Mouse (Mus musculus) stomach, embryonic 14.5 days (tissue): ENCODE data around the gene Shmt2. TPM values are rescaled to one million over a fixed set of nuclear protein-coding genes. Genes with fewer than 3 reads are reported as not detected.

ENCODE experiments used
- ATAC-seq: fragments of 200-750 bp; cut with Nextera tagmentation; 2 replicates; pipeline ENCODE4 v1.8.0; 2017; ENCODE audit warnings: low read depth, moderate TSS enrichment; ENCODE audit not compliant: insufficient number of reproducible peaks, insufficient read depth, low FRiP score
- H3K27ac ChIP-seq: fragments of 300-500 bp; sonication (generic); 2 replicates; pipeline ENCODE4 v1.5.1; 2014; ENCODE audit warnings: mild to moderate bottlenecking, low read length, moderate library complexity, mixed read lengths
- H3K27me3 ChIP-seq: fragments of 300-500 bp; sonication (generic); 2 replicates; pipeline ENCODE4 v1.6.1; 2014; ENCODE audit warnings: low read length, control low read depth, mixed read lengths; ENCODE audit not compliant: control insufficient read depth, insufficient read depth
- H3K36me3 ChIP-seq: fragments of 300-500 bp; sonication (generic); 2 replicates; pipeline ENCODE4 v1.6.1; 2014; ENCODE audit warnings: mild to moderate bottlenecking, control low read depth, low read length, moderate library complexity, mixed read lengths; ENCODE audit not compliant: control insufficient read depth, insufficient read depth
- H3K4me1 ChIP-seq: fragments of 300-500 bp; sonication (generic); 2 replicates; pipeline ENCODE4 v1.6.1; 2014; ENCODE audit warnings: low read length, control low read depth, mixed read lengths; ENCODE audit not compliant: control insufficient read depth, insufficient read depth
- H3K4me2 ChIP-seq: fragments of 300-500 bp; sonication (generic); replicated peaks from 2 replicates; pipeline ENCODE4 v1.6.1; 2014; ENCODE audit warnings: low read depth, low read length, control low read depth
- H3K4me3 ChIP-seq: fragments of 300-500 bp; sonication (generic); 2 replicates; pipeline ENCODE4 v1.5.1; 2014; ENCODE audit warnings: low read depth, low read length, control low read depth
- H3K9ac ChIP-seq: fragments of 300-500 bp; sonication (generic); replicated peaks from 2 replicates; pipeline ENCODE4 v1.6.1; 2014; ENCODE audit warnings: low read depth, mild to moderate bottlenecking, control low read depth, low read length, moderate library complexity, mixed read lengths
- H3K9me3 ChIP-seq: fragments of 300-500 bp; sonication (generic); 2 replicates; pipeline ENCODE4 v1.6.1; 2016; ENCODE audit warnings: low read depth, low read length, control low read depth; ENCODE audit not compliant: control insufficient read depth
- WGBS: fragments of 180-500 bp; shearing (Covaris S2); extraction: QIAGEN DNeasy Blood & Tissue Kit; methylation state at CpG from one replicate; pipeline ENCODE4 v1.1.7; 2014; 5-methylcytosine and 5-hydroxymethylcytosine counted together
- polyA plus RNA-seq: library from polyadenylated mRNA; unstranded; fragments of >200 nt; fragmentation: Nextera tagmentation; extraction: Ambion mirVana; gene quantifications from 2 replicates; pipeline ENCODE4 v1.2.1, GENCODE M21; 2014

The Shmt2 gene
- polyA plus RNA-seq, 1 experiment from 2014 or later, result 107 TPM

GRCm38 (mm10) chr10:127557397-127557796 is 35.2 kb upstream of the Shmt2 start:
- Histone ChIP-seq H3K4me2 (no peak overlapping the region), H3K27ac (no peak overlapping the region), H3K4me3 (no peak overlapping the region), H3K36me3 (peaks cover 88% of the 10 kb centered on the region), H3K4me1 (no peaks in the 10 kb centered on the region), H3K9ac (no peak overlapping the region), H3K27me3 (no peaks in the 10 kb centered on the region), H3K9me3 (no peaks in the 10 kb centered on the region)
- WGBS, result 86% methylated on average over 13 of the region's 13 CpGs
- ATAC-seq, result no peak

DNA sequence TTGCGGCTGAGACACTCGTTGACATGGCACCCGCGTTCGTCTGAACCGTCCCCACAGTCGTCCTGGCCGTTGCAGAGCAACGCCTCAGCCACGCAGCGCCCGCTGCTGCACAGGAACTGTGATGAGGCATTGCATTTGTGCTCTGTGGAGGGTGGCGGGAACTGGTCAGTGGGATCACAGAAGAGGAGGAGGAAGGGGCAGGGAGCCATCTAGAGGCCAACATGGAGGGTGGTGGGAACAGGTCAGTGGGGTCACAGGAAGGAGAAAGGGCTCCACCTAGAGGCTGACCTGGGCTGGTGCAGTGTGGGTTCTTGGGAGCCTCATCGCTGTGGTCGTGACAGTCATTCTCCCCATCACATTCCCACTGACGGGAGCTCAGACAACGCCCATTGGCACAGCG is 33.5 kb upstream of the Shmt2 start:
- no peaks in the 10 kb centered on the region for H3K9me3 ChIP-seq
- no peak overlapping the region for H3K4me3 ChIP-seq
- no peak for ATAC-seq
- no peaks in the 10 kb centered on the region for H3K27me3 ChIP-seq
- no peak overlapping the region for H3K27ac ChIP-seq
- no peak overlapping the region for H3K4me2 ChIP-seq
- H3K9ac ChIP-seq, result no peak overlapping the region
- 78% methylated on average over 18 of the region's 18 CpGs for WGBS
- peaks cover 95% of the 10 kb centered on the region for H3K36me3 ChIP-seq
- H3K4me1 ChIP-seq, result no peaks in the 10 kb centered on the region

- Histone ChIP-seq H3K4me1 (no peaks in the 10 kb centered on the region), H3K36me3 (peaks cover 84% of the 10 kb centered on the region), H3K4me3 (no peak overlapping the region), H3K9me3 (no peaks in the 10 kb centered on the region), H3K27ac (no peak overlapping the region), H3K4me2 (no peak overlapping the region), H3K9ac (no peak overlapping the region), H3K27me3 (no peaks in the 10 kb centered on the region)
- no peak for ATAC-seq
- 91% methylated on average over 17 of the region's 17 CpGs for whole genome bisulfite sequencing
Observed at GRCm38 (mm10) chr10:127549892-127550291, 27.6 kb upstream of the Shmt2 start.

DNA sequence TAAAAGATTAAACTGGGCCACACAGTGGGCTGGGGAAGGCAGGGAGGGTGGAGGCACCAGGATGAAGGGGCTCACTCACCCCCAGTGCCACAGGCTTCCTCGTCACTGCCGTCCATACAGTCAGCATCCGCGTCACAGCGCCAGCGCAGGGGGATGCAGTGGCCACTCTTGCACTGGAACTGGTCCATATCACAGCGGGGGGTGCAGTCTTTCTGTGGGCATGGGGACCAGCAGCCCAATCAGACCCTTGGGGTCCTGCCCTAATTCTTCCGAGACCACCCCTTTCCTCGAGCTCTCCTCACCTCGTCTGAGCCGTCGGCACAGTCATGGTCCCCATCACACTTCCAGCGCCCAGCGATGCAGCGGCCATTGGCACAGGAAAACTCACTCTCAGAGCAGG is 26.0 kb upstream of the Shmt2 start:
- ATAC-seq, result no peak
- WGBS, result 98% methylated on average over 15 of the region's 15 CpGs

DNA sequence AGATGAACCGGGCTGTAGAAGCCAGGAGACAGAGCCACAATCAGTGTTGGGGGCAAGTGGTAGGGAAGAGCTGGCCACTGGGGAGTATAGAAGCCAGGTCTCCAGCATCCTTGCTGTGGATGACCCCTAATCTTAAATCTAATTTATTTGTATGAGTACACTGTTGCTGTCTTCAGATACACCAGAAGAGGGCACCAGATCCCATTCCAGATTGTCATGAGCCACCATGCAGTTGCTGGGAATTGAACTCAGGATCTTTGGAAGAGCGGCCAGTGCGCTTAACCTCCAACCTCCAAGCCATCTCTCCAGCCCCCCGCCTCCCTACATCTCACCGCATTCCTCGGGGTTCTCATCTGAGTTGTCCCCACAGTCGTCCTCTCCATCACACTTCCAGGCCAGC is 24.3 kb upstream of the Shmt2 start:
- no peak overlapping the region for H3K4me2 ChIP-seq
- H3K9ac ChIP-seq, result no peak overlapping the region
- H3K27ac ChIP-seq, result no peak overlapping the region
- H3K36me3 ChIP-seq, result peaks cover 81% of the 10 kb centered on the region
- no peaks in the 10 kb centered on the region for H3K9me3 ChIP-seq
- ATAC-seq, result no peak
- WGBS, result 89% methylated on average over 7 of the region's 7 CpGs
- H3K27me3 ChIP-seq, result no peaks in the 10 kb centered on the region
- H3K4me3 ChIP-seq, result no peak overlapping the region
- no peaks in the 10 kb centered on the region for H3K4me1 ChIP-seq

More for the DNA sequence above, 26.0 kb upstream of the Shmt2 start:
- no peak overlapping the region for H3K9ac ChIP-seq
- H3K27ac ChIP-seq, result no peak overlapping the region
- H3K36me3 ChIP-seq, result peaks cover 81% of the 10 kb centered on the region
- H3K4me3 ChIP-seq, result no peak overlapping the region
- H3K4me1 ChIP-seq, result no peaks in the 10 kb centered on the region
- H3K4me2 ChIP-seq, result no peak overlapping the region
- no peaks in the 10 kb centered on the region for H3K9me3 ChIP-seq
- no peaks in the 10 kb centered on the region for H3K27me3 ChIP-seq

- Histone ChIP-seq H3K4me1 (no peaks in the 10 kb centered on the region), H3K27ac (no peak overlapping the region), H3K4me2 (no peak overlapping the region), H3K9me3 (no peaks in the 10 kb centered on the region), H3K36me3 (peaks cover 85% of the 10 kb centered on the region), H3K4me3 (no peak overlapping the region), H3K27me3 (no peaks in the 10 kb centered on the region), H3K9ac (no peak overlapping the region)
- ATAC-seq, result no peak
- 83% methylated on average over 20 of the region's 20 CpGs for WGBS
Observed at GRCm38 (mm10) chr10:127544375-127544774, 22.1 kb upstream of the Shmt2 start.

- no peaks in the 10 kb centered on the region for H3K4me1 ChIP-seq
- no peak overlapping the region for H3K27ac ChIP-seq
- no peaks in the 10 kb centered on the region for H3K9me3 ChIP-seq
- 67% methylated on average over 3 of the region's 3 CpGs for WGBS
- no peaks in the 10 kb centered on the region for H3K27me3 ChIP-seq
- H3K36me3 ChIP-seq, result peaks cover 86% of the 10 kb centered on the region
- no peak for ATAC-seq
- no peak overlapping the region for H3K9ac ChIP-seq
- no peak overlapping the region for H3K4me3 ChIP-seq
- no peak overlapping the region for H3K4me2 ChIP-seq
Observed at GRCm38 (mm10) chr10:127543916-127544315, 21.7 kb upstream of the Shmt2 start.

DNA sequence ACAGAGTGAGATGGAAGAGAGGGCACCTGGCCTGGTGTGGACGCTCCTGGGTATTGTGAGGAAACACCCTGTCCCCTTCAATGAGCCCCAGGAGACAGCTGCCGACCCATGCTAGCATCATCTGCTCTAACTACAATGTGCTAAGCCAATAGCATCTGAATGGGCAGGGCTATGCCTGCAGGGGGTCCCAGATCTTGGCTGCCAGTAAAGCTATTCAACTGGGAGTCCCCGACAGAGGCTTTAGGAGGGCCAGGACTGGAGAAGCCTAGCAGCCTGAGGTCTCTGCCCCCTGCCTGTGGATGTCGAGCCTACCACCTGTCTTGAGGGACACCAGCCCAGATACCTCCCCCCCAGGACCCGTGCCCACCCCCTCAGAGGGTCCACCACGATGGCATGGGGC is 20.5 kb upstream of the Shmt2 start:
- Histone ChIP-seq H3K4me3 (no peak overlapping the region), H3K9ac (no peak overlapping the region), H3K36me3 (peaks cover 86% of the 10 kb centered on the region), H3K9me3 (no peaks in the 10 kb centered on the region), H3K4me1 (no peaks in the 10 kb centered on the region), H3K4me2 (no peak overlapping the region), H3K27me3 (no peaks in the 10 kb centered on the region), H3K27ac (no peak overlapping the region)
- no peak for ATAC-seq
- 65% methylated on average over 6 of the region's 6 CpGs for WGBS

DNA sequence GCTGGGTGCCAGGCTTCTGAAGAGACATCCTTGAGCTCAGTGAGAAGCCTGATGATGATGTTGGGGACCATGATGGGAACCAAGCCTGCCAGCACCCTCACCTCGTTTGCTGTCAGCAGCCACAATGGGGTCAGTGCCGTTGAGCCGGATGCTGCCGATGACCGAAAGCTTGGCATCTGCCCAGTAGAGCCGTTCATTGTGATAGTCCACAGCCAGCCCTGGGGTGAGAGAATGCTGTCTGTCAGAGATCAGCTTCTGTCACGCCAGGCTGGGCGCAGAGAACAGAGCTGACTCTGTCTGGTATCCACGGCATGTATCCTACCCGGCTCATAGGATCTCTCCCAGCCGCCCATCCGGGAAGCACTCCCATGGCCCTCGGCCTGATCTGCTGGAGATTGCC is 19.8 kb upstream of the Shmt2 start:
- 91% methylated on average over 13 of the region's 13 CpGs for WGBS
- no peak overlapping the region for H3K9ac ChIP-seq
- no peak for ATAC-seq
- H3K27ac ChIP-seq, result no peak overlapping the region
- H3K4me1 ChIP-seq, result no peaks in the 10 kb centered on the region
- no peak overlapping the region for H3K4me3 ChIP-seq
- peaks cover 81% of the 10 kb centered on the region for H3K36me3 ChIP-seq
- H3K4me2 ChIP-seq, result no peak overlapping the region
- no peaks in the 10 kb centered on the region for H3K9me3 ChIP-seq
- H3K27me3 ChIP-seq, result no peaks in the 10 kb centered on the region
